Mouse (Mus musculus) intestine, embryonic 16.5 days (tissue): ENCODE data around the gene Fli1. TPM values are rescaled to one million over a fixed set of nuclear protein-coding genes. Genes with fewer than 3 reads are reported as not detected.

Source experiments
- ATAC-seq: fragments of 200-750 bp; cut with Nextera tagmentation; 2 replicates; pipeline ENCODE4 v1.8.0; 2017; ENCODE audit warnings: moderate TSS enrichment, moderate library complexity
- H3K27ac ChIP-seq: fragments of 300-500 bp; sonication (generic); 2 replicates; pipeline ENCODE4 v1.5.1; 2014; ENCODE audit warnings: mild to moderate bottlenecking, low read length
- H3K27me3 ChIP-seq: fragments of 300-500 bp; sonication (generic); replicated peaks from 2 replicates; pipeline ENCODE4 v1.6.1; 2014; ENCODE audit warnings: low read length, control low read depth, mixed read lengths; ENCODE audit not compliant: control insufficient read depth, insufficient read depth
- H3K36me3 ChIP-seq: fragments of 300-500 bp; sonication (generic); 2 replicates; pipeline ENCODE4 v1.6.1; 2014; ENCODE audit warnings: low read length, control low read depth; ENCODE audit not compliant: control insufficient read depth, insufficient read depth
- H3K4me1 ChIP-seq: fragments of 300-500 bp; sonication (generic); 2 replicates; pipeline ENCODE4 v1.6.1; 2014; ENCODE audit warnings: low read length, control low read depth, mixed read lengths; ENCODE audit not compliant: control insufficient read depth, insufficient read depth
- H3K4me2 ChIP-seq: fragments of 300-500 bp; sonication (generic); 2 replicates; pipeline ENCODE4 v1.6.1; 2014; ENCODE audit warnings: low read depth, low read length, control low read depth
- H3K4me3 ChIP-seq: fragments of 300-500 bp; sonication (generic); 2 replicates; pipeline ENCODE4 v1.5.1; 2014; ENCODE audit warnings: mild to moderate bottlenecking, low read length
- H3K9ac ChIP-seq: fragments of 300-500 bp; sonication (generic); 2 replicates; pipeline ENCODE4 v1.6.1; 2014; ENCODE audit warnings: low read depth, low read length
- H3K9me3 ChIP-seq: fragments of 300-500 bp; sonication (generic); 2 replicates; pipeline ENCODE4 v1.6.1; 2016; ENCODE audit warnings: low read length, control low read depth; ENCODE audit not compliant: control insufficient read depth
- WGBS: fragments of 180-500 bp; shearing (Covaris S2); extraction: QIAGEN DNeasy Blood & Tissue Kit; methylation state at CpG from one replicate; pipeline ENCODE4 v1.1.7; 2014; 5-methylcytosine and 5-hydroxymethylcytosine counted together
- polyA plus RNA-seq: library from polyadenylated mRNA; unstranded; fragments of >200 nt; fragmentation: Nextera tagmentation; extraction: Ambion mirVana; gene quantifications from 2 replicates; pipeline ENCODE4 v1.2.1, GENCODE M21; 2015

Fli1 gene
- polyA plus RNA-seq, 1 experiment from 2014 or later, result 10.1 TPM

DNA sequence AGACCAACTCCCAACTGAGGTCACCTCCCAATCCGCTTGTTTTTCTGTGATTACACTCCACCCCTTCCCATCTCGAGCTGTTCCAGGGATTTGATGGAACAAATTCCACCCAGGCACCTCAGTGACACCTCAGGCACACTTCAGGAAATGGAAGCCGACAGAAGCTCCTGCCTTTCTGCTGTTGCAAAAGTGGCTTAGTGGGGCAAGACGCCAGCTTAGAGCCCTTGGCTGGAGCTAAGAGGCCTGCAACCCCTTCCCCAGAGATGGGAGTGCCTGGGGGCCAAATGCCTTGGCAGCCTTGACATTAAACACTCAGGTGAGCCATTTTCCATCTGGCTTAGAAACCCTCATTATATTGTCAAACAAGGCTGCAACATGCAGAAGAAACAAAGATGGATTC, 29.0 kb upstream of the Fli1 start:
- ATAC-seq, result no peak
- Histone ChIP-seq H3K4me3 (no peak overlapping the region), H3K36me3 (no peaks in the 10 kb centered on the region), H3K27me3 (no peaks in the 10 kb centered on the region), H3K27ac (no peak overlapping the region), H3K4me1 (no peaks in the 10 kb centered on the region), H3K4me2 (no peak overlapping the region), H3K9me3 (no peaks in the 10 kb centered on the region), H3K9ac (no peak overlapping the region)
- WGBS, result 59% methylated on average over 4 of the region's 4 CpGs

DNA sequence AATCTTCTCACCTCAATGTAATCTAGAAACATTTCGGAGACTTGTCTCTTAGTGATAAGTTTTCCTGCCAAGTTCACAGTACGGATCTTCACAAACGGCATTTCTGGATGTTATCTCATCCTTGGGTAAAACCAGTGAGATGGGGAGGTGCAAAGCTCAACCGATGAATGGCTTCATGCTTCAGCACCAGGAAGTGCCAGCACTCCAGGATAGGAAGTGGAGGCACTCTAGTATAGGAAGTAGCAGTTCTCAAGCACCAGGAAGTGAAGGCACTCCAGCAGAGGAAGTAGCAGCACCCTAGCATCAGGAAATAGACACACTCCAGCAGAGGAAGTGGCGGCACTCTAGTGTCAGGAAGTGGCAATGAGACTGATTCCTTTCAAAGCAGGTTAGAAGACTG, 27.9 kb upstream of the Fli1 start:
- no peaks in the 10 kb centered on the region for H3K4me1 ChIP-seq
- no peak overlapping the region for H3K27ac ChIP-seq
- no peak for ATAC-seq
- no peak overlapping the region for H3K9ac ChIP-seq
- no peak overlapping the region for H3K4me2 ChIP-seq
- H3K9me3 ChIP-seq, result no peaks in the 10 kb centered on the region
- 81% methylated on average over 5 of the region's 5 CpGs for WGBS
- H3K27me3 ChIP-seq, result no peaks in the 10 kb centered on the region
- no peak overlapping the region for H3K4me3 ChIP-seq
- H3K36me3 ChIP-seq, result no peaks in the 10 kb centered on the region

DNA sequence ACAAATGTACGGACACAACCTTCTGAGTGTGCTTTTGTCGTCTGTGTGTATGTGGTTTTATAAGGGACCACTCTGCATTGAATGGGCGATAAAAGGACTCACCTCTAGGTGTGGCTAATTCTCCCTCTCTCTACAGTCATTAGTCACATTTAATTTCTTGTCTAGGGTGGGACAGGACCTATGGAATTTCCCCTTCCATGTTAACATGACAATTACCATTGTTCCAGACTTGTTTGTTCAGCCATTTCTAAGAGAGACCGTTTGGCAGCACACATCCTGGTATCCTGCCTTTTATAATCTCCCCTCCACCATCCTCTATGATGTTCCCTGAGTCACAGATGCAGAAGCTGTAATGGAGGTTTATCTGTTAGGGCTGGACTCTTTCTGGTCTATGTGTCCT, 26.6 kb upstream of the Fli1 start:
- H3K27me3 ChIP-seq, result no peaks in the 10 kb centered on the region
- no peak for ATAC-seq
- H3K4me1 ChIP-seq, result no peaks in the 10 kb centered on the region
- no peak overlapping the region for H3K4me3 ChIP-seq
- 71% methylated on average over 4 of the region's 4 CpGs for WGBS
- H3K9ac ChIP-seq, result no peak overlapping the region
- no peak overlapping the region for H3K4me2 ChIP-seq
- no peaks in the 10 kb centered on the region for H3K36me3 ChIP-seq
- no peak overlapping the region for H3K27ac ChIP-seq
- H3K9me3 ChIP-seq, result no peaks in the 10 kb centered on the region

DNA sequence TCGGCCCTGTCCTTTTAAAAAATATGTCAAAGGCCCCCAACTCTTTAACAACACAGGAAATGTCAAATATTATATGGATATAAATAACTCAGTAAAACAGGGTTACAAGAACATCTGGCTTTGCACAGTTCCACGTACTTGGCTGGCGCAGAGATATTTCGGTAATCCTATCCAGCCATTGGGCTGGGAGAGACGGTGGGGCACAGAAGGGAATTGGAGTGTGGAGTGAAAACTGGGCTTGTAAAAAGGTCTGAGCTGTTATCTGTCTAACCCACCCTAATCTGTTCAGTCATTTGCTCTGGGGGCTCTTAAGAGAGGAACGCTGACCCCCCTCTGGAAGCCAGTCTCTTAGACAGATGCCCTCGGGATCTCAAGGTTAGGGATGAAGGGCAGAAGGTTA, 24.9 kb upstream of the Fli1 start:
- Histone ChIP-seq H3K9me3 (no peaks in the 10 kb centered on the region), H3K36me3 (no peaks in the 10 kb centered on the region), H3K27me3 (no peaks in the 10 kb centered on the region), H3K27ac (no peak overlapping the region), H3K4me2 (no peak overlapping the region), H3K9ac (no peak overlapping the region), H3K4me3 (no peak overlapping the region), H3K4me1 (no peaks in the 10 kb centered on the region)
- ATAC-seq, result no peak
- WGBS, result 62% methylated on average over 7 of the region's 7 CpGs

DNA sequence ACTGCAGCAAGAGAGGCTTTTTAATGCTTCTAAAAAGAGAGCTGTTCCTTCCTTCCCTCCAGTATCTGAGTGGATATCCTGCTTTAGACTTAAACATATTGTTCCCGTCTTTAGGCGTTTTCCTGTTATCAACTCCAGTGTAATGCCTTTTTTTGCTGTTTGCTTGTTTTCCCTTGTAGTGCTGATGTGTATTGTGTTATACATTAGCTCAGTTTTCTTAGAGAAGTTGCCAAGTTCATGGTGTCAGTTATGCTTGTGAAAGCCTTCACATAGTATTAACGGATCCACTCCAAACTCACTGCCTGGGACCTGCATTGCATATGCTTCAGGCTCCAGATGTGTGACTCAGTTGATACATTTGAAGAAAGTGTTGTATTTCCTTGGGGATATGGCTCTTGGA, 22.6 kb upstream of the Fli1 start:
- ATAC-seq, result no peak
- Histone ChIP-seq H3K9me3 (no peaks in the 10 kb centered on the region), H3K9ac (no peak overlapping the region), H3K27ac (no peak overlapping the region), H3K36me3 (no peaks in the 10 kb centered on the region), H3K27me3 (no peaks in the 10 kb centered on the region), H3K4me1 (no peaks in the 10 kb centered on the region), H3K4me2 (no peak overlapping the region), H3K4me3 (no peak overlapping the region)
- 61% methylated on average over 3 of the region's 3 CpGs for WGBS

DNA sequence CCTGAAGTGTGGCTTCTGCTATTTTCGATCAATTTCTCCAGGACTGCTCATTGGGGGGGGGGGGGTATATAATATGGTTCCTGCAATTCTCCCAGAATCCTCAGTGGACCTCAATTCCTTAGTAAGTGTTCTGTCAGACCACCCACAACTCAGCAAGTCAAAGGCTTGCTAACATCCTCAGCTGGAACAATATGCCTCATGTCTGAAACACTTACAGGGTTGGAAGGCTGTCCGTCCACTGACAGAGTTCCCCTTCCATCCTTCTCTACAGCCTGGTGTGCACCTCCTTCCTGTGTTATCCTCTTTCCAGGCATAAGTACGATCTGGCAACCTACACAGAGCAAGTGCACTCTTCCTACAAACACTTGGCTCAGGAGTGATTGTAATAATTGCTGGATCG, 20.2 kb upstream of the Fli1 start:
- no peak for ATAC-seq
- H3K27ac ChIP-seq, result no peak overlapping the region
- H3K9me3 ChIP-seq, result no peaks in the 10 kb centered on the region
- no peaks in the 10 kb centered on the region for H3K27me3 ChIP-seq
- no peak overlapping the region for H3K9ac ChIP-seq
- 72% methylated on average over 4 of the region's 4 CpGs for WGBS
- no peak overlapping the region for H3K4me2 ChIP-seq
- no peak overlapping the region for H3K4me3 ChIP-seq
- H3K4me1 ChIP-seq, result no peaks in the 10 kb centered on the region
- no peaks in the 10 kb centered on the region for H3K36me3 ChIP-seq

DNA sequence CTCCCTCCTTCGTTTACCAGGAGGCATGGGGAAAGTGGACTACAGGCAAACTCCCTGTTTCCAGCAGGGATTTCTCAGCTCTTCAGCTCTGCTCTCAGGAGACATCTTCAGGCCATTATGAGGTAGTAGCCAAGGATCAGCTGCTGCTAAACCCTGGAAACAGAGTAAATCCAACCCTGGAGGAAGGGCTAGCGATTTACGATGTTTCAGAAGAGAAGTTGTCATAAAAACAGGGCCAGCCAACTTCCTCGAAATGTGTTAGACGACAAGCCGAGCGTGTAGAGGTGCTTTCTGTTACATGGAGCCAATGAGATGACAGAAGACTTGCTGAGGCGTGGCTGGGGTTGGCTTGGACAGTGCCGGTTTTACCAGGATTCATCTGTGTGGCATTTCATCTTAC, 19.7 kb upstream of the Fli1 start:
- Histone ChIP-seq H3K27me3 (no peaks in the 10 kb centered on the region), H3K4me3 (no peak overlapping the region), H3K4me1 (no peaks in the 10 kb centered on the region), H3K9me3 (no peaks in the 10 kb centered on the region), H3K4me2 (peak overlapping the region; percentile 38; the same call in 1 of the 2 replicates), H3K27ac (no peak overlapping the region), H3K9ac (no peak overlapping the region), H3K36me3 (no peaks in the 10 kb centered on the region)
- peak; percentile 36; the same call in 1 of the 2 replicates for ATAC-seq
- WGBS, result 30% methylated on average over 9 of the region's 9 CpGs

DNA sequence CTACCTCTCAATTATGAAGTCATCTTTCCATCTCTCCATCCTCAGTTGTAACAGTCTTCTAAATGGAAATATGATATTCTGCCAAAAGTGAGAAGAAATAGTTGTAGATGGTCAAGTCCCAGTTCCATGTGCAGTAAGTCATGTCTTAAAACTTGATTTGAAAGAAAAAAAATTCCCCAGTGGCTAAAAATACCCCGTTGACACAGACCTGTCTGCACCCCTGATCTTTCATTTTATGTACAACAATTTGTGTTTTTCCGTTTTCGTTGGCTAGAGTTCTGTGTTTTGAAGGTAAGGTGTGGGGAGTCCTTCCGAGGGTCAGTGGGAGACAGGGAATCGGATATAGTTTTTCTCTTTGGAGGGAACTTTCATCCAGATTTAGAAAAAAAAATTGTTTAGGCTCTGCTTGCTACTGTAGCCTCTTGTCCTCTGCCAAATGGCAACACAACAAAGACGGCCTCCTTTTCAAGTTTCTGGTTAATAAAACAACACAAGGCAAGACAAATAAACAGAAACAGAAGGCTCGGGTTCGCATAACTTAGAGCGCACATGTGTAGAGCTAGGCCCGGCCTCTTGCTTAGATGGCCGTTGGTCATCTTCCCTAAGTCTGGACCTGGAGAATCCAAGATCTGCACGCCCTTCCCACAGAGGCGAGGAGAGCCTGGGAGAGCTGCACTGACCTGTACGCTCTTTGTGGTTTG, 18.7 kb upstream of the Fli1 start:
- H3K4me2 ChIP-seq, result no peak overlapping the region
- H3K4me1 ChIP-seq, result no peaks in the 10 kb centered on the region
- no peak overlapping the region for H3K9ac ChIP-seq
- no peaks in the 10 kb centered on the region for H3K36me3 ChIP-seq
- no peaks in the 10 kb centered on the region for H3K9me3 ChIP-seq
- no peak overlapping the region for H3K4me3 ChIP-seq
- no peak for ATAC-seq
- WGBS, result 84% methylated on average over 14 of the region's 14 CpGs
- H3K27me3 ChIP-seq, result no peaks in the 10 kb centered on the region
- H3K27ac ChIP-seq, result no peak overlapping the region

DNA sequence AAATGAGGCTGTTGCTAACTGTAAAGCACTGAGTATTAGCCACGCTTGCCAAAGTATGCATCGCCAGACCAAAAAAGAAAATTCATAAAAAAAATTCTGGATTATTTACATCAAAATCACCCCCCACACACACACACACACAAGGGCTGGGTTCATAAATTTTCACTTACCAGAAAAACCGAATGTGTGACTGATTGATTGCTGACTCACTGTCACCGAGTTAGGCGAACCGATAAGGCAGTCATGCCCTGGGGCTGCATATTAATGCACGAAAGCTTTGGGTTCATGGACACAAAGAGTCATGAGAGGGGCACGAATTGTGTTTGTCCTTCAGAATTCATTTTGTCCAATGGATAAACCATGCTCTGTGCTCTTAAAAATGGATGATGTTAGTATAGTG, 17.2 kb upstream of the Fli1 start:
- H3K4me1 ChIP-seq, result no peaks in the 10 kb centered on the region
- no peak overlapping the region for H3K9ac ChIP-seq
- no peaks in the 10 kb centered on the region for H3K36me3 ChIP-seq
- no peak overlapping the region for H3K27ac ChIP-seq
- H3K27me3 ChIP-seq, result no peaks in the 10 kb centered on the region
- no peaks in the 10 kb centered on the region for H3K9me3 ChIP-seq
- H3K4me3 ChIP-seq, result no peak overlapping the region
- ATAC-seq, result no peak
- 75% methylated on average over 8 of the region's 8 CpGs for WGBS
- no peak overlapping the region for H3K4me2 ChIP-seq

DNA sequence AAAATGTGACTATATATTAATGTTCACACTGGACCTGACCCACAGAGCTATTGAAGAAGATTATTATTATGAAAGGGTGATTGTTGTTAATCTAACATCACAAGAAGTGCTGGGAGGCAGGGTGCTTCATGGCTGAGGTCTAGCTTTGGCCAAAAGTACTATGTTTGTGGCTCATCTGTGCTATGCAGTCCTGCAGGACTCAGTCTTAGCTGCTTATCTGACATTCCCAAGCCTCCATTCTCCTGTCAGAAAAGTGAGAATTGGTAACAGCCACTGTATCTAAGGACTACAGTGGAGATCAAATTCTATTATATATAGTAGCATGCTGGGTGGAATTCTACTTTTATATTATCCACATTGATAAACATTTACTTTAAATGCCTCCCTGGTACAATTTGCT, 16.8 kb upstream of the Fli1 start:
- no peak overlapping the region for H3K4me3 ChIP-seq
- H3K4me2 ChIP-seq, result no peak overlapping the region
- H3K27ac ChIP-seq, result no peak overlapping the region
- H3K4me1 ChIP-seq, result no peaks in the 10 kb centered on the region
- H3K9ac ChIP-seq, result no peak overlapping the region
- no peaks in the 10 kb centered on the region for H3K36me3 ChIP-seq
- no peaks in the 10 kb centered on the region for H3K9me3 ChIP-seq
- no peaks in the 10 kb centered on the region for H3K27me3 ChIP-seq
- no peak for ATAC-seq
